Mouse (Mus musculus): ENCODE measurements around the gene Pam. TPM values are rescaled to one million over a fixed set of nuclear protein-coding genes. Genes with fewer than 3 reads are reported as not detected.
"Not testable (repeated sequence)": the region's sequence is repeated elsewhere in the genome, so short reads cannot be mapped to it uniquely, and the experiment has no call there.

Pam gene
- total RNA-seq, 2 experiments from 2014 or later = 187 to 188 TPM

GRCm38 (mm10) chr1:97821282-97821681 lies 274.2 kb downstream of the Pam start:
- no peak for DNase-seq

GRCm38 (mm10) chr1:97809255-97809912 lies 286.1 kb downstream of the Pam start:
- DNase-seq = no peak

DNA sequence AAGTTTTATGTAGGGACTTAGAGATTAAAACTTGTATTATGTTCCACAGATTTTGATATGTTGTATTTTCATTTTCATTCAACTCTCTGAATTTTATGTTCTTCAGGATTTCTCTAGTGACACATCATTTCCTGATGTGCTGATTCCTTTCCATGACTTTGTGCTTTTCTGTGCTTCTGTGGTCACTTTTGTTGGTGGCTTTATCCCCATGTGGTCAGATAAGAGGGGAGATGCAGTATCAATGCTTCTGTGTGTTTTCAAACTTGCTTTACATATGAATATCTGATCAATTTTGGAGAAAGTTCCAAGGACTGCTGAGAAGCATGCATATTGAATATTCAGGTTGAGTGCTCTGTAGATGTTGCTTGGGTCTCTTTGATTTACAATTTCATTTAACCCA lies 290.9 kb downstream of the Pam start:
- no peak for DNase-seq

GRCm38 (mm10) chr1:97802207-97802902 lies 293.1 kb downstream of the Pam start:
- no peak for DNase-seq

GRCm38 (mm10) chr1:97795936-97796335 lies 299.5 kb downstream of the Pam start:
- DNase-seq = no peak

- no peak for DNase-seq
Observed at GRCm38 (mm10) chr1:97794110-97794509, 301.3 kb downstream of the Pam start.

DNA sequence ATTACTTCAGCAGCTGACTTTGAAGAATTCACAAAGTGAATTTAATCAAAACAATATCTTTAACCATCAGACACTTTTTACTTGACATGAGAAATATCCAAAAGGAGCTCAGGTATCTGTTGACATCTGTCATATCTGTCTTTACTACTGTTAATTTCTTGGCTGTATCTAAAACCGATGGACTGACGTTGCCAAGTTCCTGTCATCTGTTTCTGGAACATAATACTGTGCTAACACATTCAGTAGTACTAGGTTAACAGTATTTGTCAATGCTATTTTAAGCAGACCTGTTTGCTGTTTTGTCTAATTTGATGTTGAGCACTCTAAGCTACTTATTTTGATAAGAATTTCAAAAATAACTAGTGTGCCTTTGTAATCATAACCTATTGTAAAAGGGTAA lies 307.0 kb downstream of the Pam start:
- no peak for DNase-seq

DNA sequence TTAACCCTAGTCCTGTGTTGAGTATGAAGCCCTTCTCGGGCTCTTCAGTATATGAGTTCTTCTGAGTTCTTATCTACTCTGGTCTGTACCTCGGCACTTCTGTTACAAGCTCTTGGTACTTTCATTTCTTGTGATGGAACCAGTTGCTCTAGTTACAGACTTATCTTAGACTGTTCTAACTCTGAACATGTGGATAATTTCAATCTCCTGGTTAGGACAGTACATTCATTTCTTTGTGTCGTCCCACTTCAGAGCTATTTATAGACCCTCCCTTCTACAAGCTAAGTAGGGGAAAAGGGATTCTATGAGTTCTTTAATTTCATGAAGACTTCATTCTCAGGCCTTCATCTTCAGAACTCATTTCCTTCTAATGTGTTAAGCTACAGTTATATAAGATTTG lies 307.8 kb downstream of the Pam start:
- DNase-seq = no peak

- no peak for DNase-seq
Observed at GRCm38 (mm10) chr1:97785685-97786393, 309.6 kb downstream of the Pam start.

DNA sequence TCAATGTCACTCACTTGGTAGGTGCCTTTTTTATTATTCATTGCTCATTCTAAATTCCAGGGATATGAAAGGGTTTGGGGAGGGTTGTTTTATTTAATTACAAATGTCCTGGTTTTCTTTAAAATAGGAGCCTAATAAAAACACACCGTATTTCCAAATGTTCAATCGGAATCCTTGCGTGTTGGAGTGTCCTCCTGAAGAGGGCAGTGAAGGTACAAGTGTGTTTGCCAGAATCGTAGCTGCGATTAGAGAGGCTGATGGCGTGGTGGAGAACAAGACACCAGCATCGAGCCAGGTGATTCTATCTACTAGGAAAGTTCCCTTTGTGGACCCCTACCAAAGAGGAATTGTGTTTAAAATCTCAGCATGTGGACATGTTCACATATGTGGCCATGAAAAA lies 310.5 kb downstream of the Pam start:
- DNase-seq = no peak

DNA sequence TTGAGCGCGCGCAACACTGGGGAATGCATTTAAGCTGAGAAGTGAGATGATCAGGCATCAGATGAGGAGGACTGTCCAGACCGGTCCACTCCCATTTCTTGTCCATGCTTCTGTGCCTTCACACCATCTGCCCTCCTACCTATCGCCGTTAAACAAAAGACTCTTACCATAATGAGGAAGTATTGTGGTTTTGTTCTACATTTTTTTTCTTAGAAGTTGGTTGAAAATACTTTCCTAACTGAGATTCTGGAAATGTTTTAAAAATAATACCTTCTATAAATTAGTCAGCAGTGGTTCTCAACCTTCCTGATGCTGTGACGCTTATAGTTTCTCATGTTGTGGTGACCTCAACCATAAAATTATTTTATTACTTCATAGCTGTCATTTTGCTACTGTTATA lies 313.8 kb downstream of the Pam start:
- DNase-seq = no peak

- no peak for DNase-seq
Observed at GRCm38 (mm10) chr1:97773973-97774372, 321.5 kb downstream of the Pam start.

DNA sequence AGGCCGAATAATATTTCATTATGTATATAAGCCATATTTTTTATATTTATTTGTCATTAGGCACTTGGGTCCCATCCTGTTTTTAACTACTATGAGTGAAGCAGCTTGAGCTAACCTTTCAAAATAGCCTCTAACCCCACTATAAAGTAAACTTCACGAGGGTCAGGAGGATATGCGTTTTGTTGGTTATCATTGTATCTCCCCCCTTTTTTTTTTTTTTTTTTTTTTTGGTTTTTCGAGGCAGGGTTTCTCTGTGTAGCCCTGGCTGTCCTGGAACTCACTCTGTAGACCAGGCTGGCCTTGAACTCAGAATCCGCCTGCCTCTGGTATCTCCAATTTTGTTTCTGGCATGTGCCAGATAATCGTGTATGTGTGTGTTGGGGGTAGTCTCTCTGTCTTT lies 322.1 kb downstream of the Pam start:
- no peak for DNase-seq

GRCm38 (mm10) chr1:97771727-97772126 lies 323.7 kb downstream of the Pam start:
- no peak for DNase-seq

DNA sequence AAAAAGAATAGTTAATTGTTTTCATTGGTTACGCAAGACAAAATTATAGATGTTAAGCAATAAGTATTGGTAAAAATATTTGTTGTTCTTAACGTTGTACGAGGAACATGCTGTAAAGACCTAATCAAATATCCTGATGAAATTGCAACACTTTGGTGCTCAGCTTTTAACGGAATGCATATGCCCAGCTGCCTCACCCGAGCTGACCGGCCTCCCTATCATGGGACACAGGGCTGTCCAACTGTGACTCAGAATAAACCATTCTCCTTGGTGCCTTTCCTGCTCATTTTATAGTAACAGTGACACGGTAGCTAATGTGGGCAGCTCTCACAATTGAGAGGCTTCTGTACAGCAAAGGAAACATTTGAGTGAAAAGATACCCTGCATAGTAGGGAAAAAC lies 324.3 kb downstream of the Pam start:
- DNase-seq = no peak

GRCm38 (mm10) chr1:97769904-97770753 lies 325.3 kb downstream of the Pam start, which contains the start of the genes Gin1 and Ppip5k2:
Gin1 (plus strand) TSS chr1:97770172.
Ppip5k2 (minus strand) TSS chr1:97770411.
- DNase-seq = peak; percentile 91 to 92

- peak in 1 of 2 experiments; percentile 15 for DNase-seq
Observed at GRCm38 (mm10) chr1:97769294-97769903, 326.0 kb downstream of the Pam start.

- no peak for DNase-seq
Observed at GRCm38 (mm10) chr1:97768906-97769293, 326.5 kb downstream of the Pam start.

DNA sequence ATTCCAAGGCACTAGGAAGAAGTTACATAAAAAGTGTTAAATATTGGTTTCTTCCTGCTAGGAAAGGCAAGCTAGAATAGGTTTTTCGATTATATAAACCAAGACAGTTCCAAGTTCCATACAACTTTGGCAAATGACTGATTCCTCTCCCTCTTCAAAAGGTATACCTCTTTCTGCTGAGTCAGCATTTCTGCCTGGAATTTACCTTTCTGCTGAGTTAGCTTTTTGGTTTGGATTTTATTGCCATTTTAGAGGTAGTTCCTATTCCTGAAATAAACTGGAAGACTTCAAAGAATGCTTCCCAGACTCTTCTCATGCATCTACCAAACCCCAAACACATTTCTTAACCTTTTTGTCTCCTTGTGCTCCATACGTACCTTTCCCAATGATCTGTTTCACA lies 327.4 kb downstream of the Pam start:
- no peak for DNase-seq

DNA sequence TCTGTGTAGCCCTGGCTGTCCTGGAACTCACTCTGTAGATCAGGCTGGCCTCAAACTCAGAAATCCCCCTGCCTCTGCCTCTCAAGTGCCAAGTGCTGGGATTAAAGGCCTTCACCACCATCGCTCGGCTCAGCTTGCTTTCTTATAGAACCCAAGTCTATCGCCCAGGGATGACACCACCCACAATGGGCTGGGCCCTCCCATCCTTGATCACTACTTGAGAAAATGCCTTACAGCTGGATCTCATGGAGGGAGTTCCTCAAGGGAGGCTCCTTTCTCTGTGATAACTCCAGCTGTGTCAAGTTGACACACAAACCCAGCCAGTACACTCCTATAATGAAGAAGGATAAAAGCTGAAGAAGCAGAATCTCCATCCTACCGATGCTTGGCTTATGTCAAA lies 329.7 kb downstream of the Pam start:
- DNase-seq = not testable (repeated sequence)

DNA sequence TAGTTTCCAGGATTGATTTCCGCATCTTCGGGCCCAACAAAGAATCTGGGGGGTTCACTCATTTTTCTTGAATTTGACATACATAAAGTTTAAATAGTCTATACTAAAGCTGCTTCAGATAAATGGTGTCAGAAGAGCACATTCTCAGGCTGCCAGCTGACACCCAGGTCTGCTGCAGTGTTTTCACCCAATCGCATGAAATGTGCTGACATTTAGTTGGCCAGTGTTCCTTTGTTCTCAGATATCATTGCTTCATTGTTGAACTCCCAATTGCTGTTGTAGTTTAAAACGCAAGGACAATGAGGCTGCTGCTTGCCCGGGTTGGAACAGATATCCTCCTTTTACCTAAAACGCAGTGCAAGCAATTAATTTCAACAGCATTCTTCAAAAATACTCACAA lies 334.0 kb downstream of the Pam start:
- no peak for DNase-seq

DNA sequence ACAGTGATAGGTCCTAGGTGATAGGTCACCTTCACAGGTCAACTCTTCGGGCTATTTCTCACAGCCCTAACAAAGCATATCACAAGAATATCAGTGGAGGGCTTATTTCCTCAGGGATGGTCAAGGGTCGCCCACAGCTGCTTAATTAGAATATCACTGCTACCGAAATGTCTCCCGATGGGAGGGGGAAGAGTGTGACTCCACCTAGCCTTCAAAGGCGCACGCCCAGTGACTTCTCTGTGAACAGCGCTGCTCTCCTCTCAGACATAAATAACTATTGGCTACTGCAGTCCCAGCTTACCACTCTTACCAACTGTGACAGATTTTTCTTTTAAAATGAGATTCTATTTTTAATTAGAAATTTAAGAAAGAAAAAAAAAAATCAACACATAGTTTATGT lies 334.8 kb downstream of the Pam start:
- no peak for DNase-seq

Data from layer of hippocampus, postnatal 36 days (tissue).